Mouse (Mus musculus) E14TG2a.4 (cell line): ENCODE data around the gene Ddx52.

Experiments
- CTCF ChIP-seq: conservative IDR thresholded peaks from 2 replicates; pipeline ENCODE4 v1.5.1; 2014; ENCODE audit warnings: low read length
- NANOG ChIP-seq: IDR thresholded peaks from 2 replicates; pipeline ENCODE4 v1.6.1; 2014; ENCODE audit warnings: borderline replicate concordance, low read length, mixed read lengths
- POU5F1 ChIP-seq: IDR thresholded peaks from 2 replicates; pipeline ENCODE4 v1.6.1; 2014; ENCODE audit warnings: low read length, borderline replicate concordance

- TF ChIP-seq CTCF, result peak; percentile 22
- TF ChIP-seq POU5F1, result no peak
- no peak for TF ChIP-seq NANOG
Measured at GRCm38 (mm10) chr11:84001257-84001656, 59.4 kb downstream of the Ddx52 start.
